In the genomic region with DNA sequence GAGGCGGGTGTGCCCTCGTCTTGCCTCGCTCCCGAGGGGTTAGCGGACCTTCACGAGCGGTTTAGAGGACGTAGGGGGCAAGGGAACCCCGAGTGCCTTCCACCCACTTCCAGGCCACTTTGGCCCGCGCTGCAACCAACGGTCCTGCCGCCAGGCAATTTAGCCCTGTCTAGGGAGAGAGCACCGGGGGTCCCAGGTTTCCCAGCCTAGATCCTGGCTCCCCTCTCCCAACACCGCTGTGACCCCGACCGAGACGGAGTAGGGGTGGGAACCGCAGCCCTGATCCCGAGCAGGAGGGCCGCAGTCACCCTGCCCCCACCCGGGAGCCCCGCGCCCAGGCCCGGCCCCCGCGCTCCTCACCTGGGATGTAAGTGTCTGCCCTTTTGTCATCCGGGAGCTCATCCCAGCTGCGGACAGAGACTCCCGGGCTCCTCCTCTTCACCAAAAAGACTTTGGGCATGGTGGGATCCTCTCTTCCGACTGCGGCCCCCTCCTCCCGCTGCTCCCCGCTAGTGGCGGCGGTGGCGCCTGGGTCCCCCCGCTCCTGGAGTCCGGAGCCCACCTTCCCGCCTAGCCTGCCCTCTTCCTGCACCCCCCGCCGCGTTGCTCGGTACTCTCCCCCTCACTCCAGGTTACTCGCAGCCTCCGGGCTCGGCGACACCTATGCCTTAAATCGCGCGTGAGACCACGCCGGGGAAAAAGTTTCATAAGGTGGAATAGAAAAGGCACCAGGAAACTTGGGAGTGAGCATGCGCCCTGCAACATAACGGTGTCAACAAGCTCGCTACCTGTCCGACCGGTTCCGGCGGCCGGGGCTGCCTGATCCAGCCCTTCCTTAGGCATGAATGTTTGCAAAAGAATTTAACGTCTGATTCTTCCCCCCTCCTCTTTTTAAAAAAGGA, we compare ENCODE assay signal across 8 mouse cellular contexts. TPM values are rescaled to one million over a fixed set of nuclear protein-coding genes. Genes with fewer than 3 reads are reported as not detected.
DNase-seq lines count a peak whose midpoint lies in the region; ATAC-seq and TF ChIP-seq lines count a peak whose summit lies in the region.

A gene (minus strand): TSS at position 746 of the 902 bp plus-strand sequence.

- H3K79me2 ChIP-seq in myocyte (ENCODE audit: control insufficient read depth, insufficient read depth), result no peaks in the 10 kb centered on the region

- H3K9me3 ChIP-seq in embryonic facial prominence, embryonic 12.5 days, result no peaks in the 10 kb centered on the region
- no peaks in the 10 kb centered on the region for H3K9me3 ChIP-seq in hindbrain, embryonic 16.5 days (ENCODE audit: control insufficient read depth, low read length)
- no peaks in the 10 kb centered on the region for H3K9me3 ChIP-seq in liver, embryonic 11.5 days (ENCODE audit: control insufficient read depth, low read length)

- H3K27ac ChIP-seq in embryonic facial prominence, embryonic 12.5 days, result no peak within 1 kb of the TSS
- no peak within 1 kb of the TSS for H3K27ac ChIP-seq in hindbrain, embryonic 16.5 days (ENCODE audit: low read depth, low read length)
- no peak within 1 kb of the TSS for H3K27ac ChIP-seq in liver, embryonic 11.5 days (ENCODE audit: low read depth, low read length)

- under 1% methylated on average over 62 of the region's 62 CpGs for WGBS in embryonic facial prominence, embryonic 12.5 days
- under 1% methylated on average over 62 of the region's 62 CpGs for WGBS in hindbrain, embryonic 16.5 days
- 2% methylated on average over 62 of the region's 62 CpGs for WGBS in liver, embryonic 11.5 days

- peak within 1 kb of the TSS; percentile 37 for H3K9ac ChIP-seq in embryonic facial prominence, embryonic 12.5 days
- H3K9ac ChIP-seq in hindbrain, embryonic 16.5 days (ENCODE audit: low read depth, low read length), result peak within 1 kb of the TSS; percentile 46
- no peak within 1 kb of the TSS for H3K9ac ChIP-seq in liver, embryonic 11.5 days (ENCODE audit: low read depth, low read length)

- H3K4me2 ChIP-seq in embryonic facial prominence, embryonic 12.5 days (replicated peaks), result peak within 1 kb of the TSS; percentile 93
- peak within 1 kb of the TSS; percentile 95 for H3K4me2 ChIP-seq in hindbrain, embryonic 16.5 days (ENCODE audit: low read length)
- peak within 1 kb of the TSS; percentile 63 for H3K4me2 ChIP-seq in liver, embryonic 11.5 days
- peak within 1 kb of the TSS; percentile 24 for H3K4me2 ChIP-seq in myocyte (ENCODE audit: low read depth)

- no peak for TF ChIP-seq POLR2A in myocyte (IDR thresholded peaks at IDR 0.05; ENCODE audit: insufficient read length, low read depth)

- peaks cover 82% of the 10 kb centered on the region for H3K27me3 ChIP-seq in embryonic facial prominence, embryonic 12.5 days
- peaks cover 53% of the 10 kb centered on the region for H3K27me3 ChIP-seq in hindbrain, embryonic 16.5 days (replicated peaks; ENCODE audit: control insufficient read depth, insufficient read depth, low read length)
- H3K27me3 ChIP-seq in liver, embryonic 11.5 days (replicated peaks; ENCODE audit: control insufficient read depth, insufficient read depth, low read length), result peaks cover 66% of the 10 kb centered on the region
- H3K27me3 ChIP-seq in myocyte (ENCODE audit: control insufficient read depth, insufficient read depth, insufficient read length), result peaks cover 61% of the 10 kb centered on the region

- peak within 1 kb of the TSS; percentile 49 for H3K4me3 ChIP-seq in embryonic facial prominence, embryonic 12.5 days
- peak within 1 kb of the TSS; percentile 52 for H3K4me3 ChIP-seq in hindbrain, embryonic 16.5 days (ENCODE audit: low read length)
- H3K4me3 ChIP-seq in liver, embryonic 11.5 days (ENCODE audit: low read depth, low read length), result peak within 1 kb of the TSS; percentile 53
- no peak within 1 kb of the TSS for H3K4me3 ChIP-seq in myocyte

- no peaks in the 10 kb centered on the region for H3K36me3 ChIP-seq in embryonic facial prominence, embryonic 12.5 days
- H3K36me3 ChIP-seq in hindbrain, embryonic 16.5 days (ENCODE audit: control insufficient read depth, insufficient read depth, low read length), result no peaks in the 10 kb centered on the region
- no peaks in the 10 kb centered on the region for H3K36me3 ChIP-seq in liver, embryonic 11.5 days (ENCODE audit: control insufficient read depth, insufficient read depth, low read length)
- no peaks in the 10 kb centered on the region for H3K36me3 ChIP-seq in myocyte (ENCODE audit: control insufficient read depth, insufficient read depth)

- ATAC-seq in embryonic facial prominence, embryonic 12.5 days (ENCODE audit: insufficient number of reproducible peaks, insufficient read depth, low FRiP score, low TSS enrichment), result 0 out of 2 replicates have a peak, but pooled peaks have one; percentile 32
- peak; percentile 62 for ATAC-seq in hindbrain, embryonic 16.5 days
- peak; percentile 44; the same call in 1 of the 2 replicates for ATAC-seq in liver, embryonic 11.5 days (replicated peaks; ENCODE audit: low FRiP score)
- no peak for ATAC-seq in activated CD4-positive, CD25-positive, alpha-beta regulatory T cell, adult 4 months

- peaks cover 25% of the 10 kb centered on the region for H3K4me1 ChIP-seq in embryonic facial prominence, embryonic 12.5 days
- H3K4me1 ChIP-seq in hindbrain, embryonic 16.5 days (ENCODE audit: control insufficient read depth, insufficient read depth, low read depth, low read length), result peaks cover 29% of the 10 kb centered on the region
- peaks cover 11% of the 10 kb centered on the region; the same call in 1 of the 2 replicates for H3K4me1 ChIP-seq in liver, embryonic 11.5 days (replicated peaks; ENCODE audit: control insufficient read depth, insufficient read depth, low read length)

- no peak within 1 kb of the TSS for H3ac ChIP-seq in myocyte (ENCODE audit: control insufficient read depth, insufficient read length)

- DNase-seq in right cerebral cortex, postnatal 14 days, result peak; percentile 7
- DNase-seq in right cerebral cortex, postnatal 36 days (ENCODE audit: low spot score in 2 of 2), result no peak
- DNase-seq in liver, embryonic 11.5 days (ENCODE audit: low spot score), result peak; percentile 45
- no peak for DNase-seq in cerebellum, postnatal 4 days (ENCODE audit: low spot score in 2 of 2)

TF ChIP-seq in myocyte, 11 proteins besides CTCF, POLR2A, EP300 and RAD21:
- TF ChIP-seq TCF3 (IDR thresholded peaks at IDR 0.05; ENCODE audit: insufficient read length, low read depth), result no peak
- TF ChIP-seq POLR2AphosphoS2 (IDR thresholded peaks at IDR 0.05; ENCODE audit: insufficient read length, low read depth), result no peak
- TF ChIP-seq E2F4 (IDR thresholded peaks at IDR 0.05; ENCODE audit: insufficient read depth), result no peak
- TF ChIP-seq CEBPB (IDR thresholded peaks at IDR 0.05; ENCODE audit: insufficient read depth, poor library complexity, severe bottlenecking), result no peak
- no peak for TF ChIP-seq MYOD1 (IDR thresholded peaks at IDR 0.05; ENCODE audit: control insufficient read depth in 1 of 3, insufficient read length in 2 of 3, low read depth in 2 of 3)
- TF ChIP-seq REST (IDR thresholded peaks at IDR 0.05; ENCODE audit: insufficient read depth, insufficient read length), result no peak
- TF ChIP-seq MYOG (IDR thresholded peaks at IDR 0.05; ENCODE audit: control insufficient read depth in 1 of 3, insufficient read depth in 1 of 3, insufficient read length in 2 of 3, low read depth in 2 of 3), result no peak
- TF ChIP-seq USF1 (IDR thresholded peaks at IDR 0.05; ENCODE audit: low read depth), result no peak
- no peak for TF ChIP-seq SRF (IDR thresholded peaks at IDR 0.05; ENCODE audit: control insufficient read depth, insufficient read length, low read depth)
- TF ChIP-seq MAX (IDR thresholded peaks at IDR 0.05; ENCODE audit: low read depth), result no peak
- no peak for TF ChIP-seq TCF12 (IDR thresholded peaks at IDR 0.05; ENCODE audit: insufficient read depth, poor library complexity, severe bottlenecking)

RNA-seq across cellular contexts. Expression of the gene that starts here (rescaled TPM):
- polyA plus RNA-seq in embryonic facial prominence, embryonic 12.5 days (2016; fragmentation: Nextera tagmentation; extraction: Ambion mirVana), result 1.1 and 1.6 TPM in 2 replicates
- 0.10 TPM in 1 of 2 replicates, not detected in the other for polyA plus RNA-seq in hindbrain, embryonic 16.5 days (2015; fragmentation: Nextera tagmentation; extraction: Ambion mirVana)
- polyA plus RNA-seq in liver, embryonic 11.5 days (2014; fragmentation: Nextera tagmentation; extraction: Ambion mirVana), result 0.14 TPM in 1 of 2 replicates, not detected in the other
- not detected for polyA plus RNA-seq in myocyte (2012; fragmentation: generic; extraction: Trizol)
- not detected for polyA plus RNA-seq in activated CD4-positive, CD25-positive, alpha-beta regulatory T cell, adult 4 months (2017; shearing (Covaris generic))

Comparison
In these comparisons a context has a peak if more than half of its experiments do, and no peak if none do; other contexts are left out.
1. Peak in ATAC-seq, H3K4me3 ChIP-seq, H3K9ac ChIP-seq and H3K4me2 ChIP-seq in hindbrain, embryonic 16.5 days; RNA of the gene not detected or under 1 TPM.
2. Peak in DNase-seq, ATAC-seq, H3K4me3 ChIP-seq and H3K4me2 ChIP-seq in liver, embryonic 11.5 days; RNA of the gene not detected or under 1 TPM.
3. H3K4me2 ChIP-seq: peak in every context shown above with its lines; median percentile 95 in hindbrain, embryonic 16.5 days; 93 in embryonic facial prominence, embryonic 12.5 days; 63 in liver, embryonic 11.5 days; 24 in myocyte.